Mouse (Mus musculus) hindbrain, embryonic 16.5 days (tissue): ENCODE measurements at regions not wholly inside any gene's neighbourhood (a gene's known extent, or its start where the extent isn't known, plus 50 kb on each side); places are given as distances from the start of the nearest gene placed in this dataset.
A peak's percentile ranks its signal among the peaks of the same experiment; 100 is the strongest.

Source experiments
- ATAC-seq: fragments of 200-750 bp; cut with Nextera tagmentation; 2 replicates; pipeline ENCODE4 v1.8.0; 2017; ENCODE audit warnings: moderate TSS enrichment, moderate library complexity
- H3K27ac ChIP-seq: fragments of 300-500 bp; sonication (generic); 2 replicates; pipeline ENCODE4 v1.5.1; 2014; ENCODE audit warnings: low read depth, mild to moderate bottlenecking, control low read depth, low read length, moderate library complexity
- H3K27me3 ChIP-seq: fragments of 300-500 bp; sonication (generic); replicated peaks from 2 replicates; pipeline ENCODE4 v1.6.1; 2014; ENCODE audit warnings: low read length; ENCODE audit not compliant: control insufficient read depth, insufficient read depth
- H3K36me3 ChIP-seq: fragments of 300-500 bp; sonication (generic); 2 replicates; pipeline ENCODE4 v1.6.1; 2014; ENCODE audit warnings: mild to moderate bottlenecking, low read length, moderate library complexity, mixed read lengths; ENCODE audit not compliant: control insufficient read depth, insufficient read depth
- H3K4me1 ChIP-seq: fragments of 300-500 bp; sonication (generic); 2 replicates; pipeline ENCODE4 v1.6.1; 2014; ENCODE audit warnings: low read depth, low read length; ENCODE audit not compliant: control insufficient read depth, insufficient read depth
- H3K4me2 ChIP-seq: fragments of 300-500 bp; sonication (generic); 2 replicates; pipeline ENCODE4 v1.6.1; 2014; ENCODE audit warnings: mild to moderate bottlenecking, low read length, control low read depth, moderate library complexity
- H3K4me3 ChIP-seq: fragments of 300-500 bp; sonication (generic); 2 replicates; pipeline ENCODE4 v1.5.1; 2014; ENCODE audit warnings: mild to moderate bottlenecking, low read length, control low read depth, moderate library complexity
- H3K9ac ChIP-seq: fragments of 300-500 bp; sonication (generic); 2 replicates; pipeline ENCODE4 v1.6.1; 2014; ENCODE audit warnings: low read depth, mild to moderate bottlenecking, control low read depth, low read length, moderate library complexity
- H3K9me3 ChIP-seq: fragments of 300-500 bp; sonication (generic); 2 replicates; pipeline ENCODE4 v1.6.1; 2014; ENCODE audit warnings: mild to moderate bottlenecking, low read length, moderate library complexity; ENCODE audit not compliant: control insufficient read depth
- WGBS: fragments of 180-500 bp; shearing (Covaris S2); extraction: QIAGEN DNeasy Blood & Tissue Kit; methylation state at CpG from one replicate; pipeline ENCODE4 v1.1.7; 2014; 5-methylcytosine and 5-hydroxymethylcytosine counted together

- H3K27me3 ChIP-seq = no peaks in the 10 kb centered on the region
- H3K4me1 ChIP-seq = peaks cover 2% of the 10 kb centered on the region; the same call in 1 of the 2 replicates
- ATAC-seq = no peak
- H3K36me3 ChIP-seq = no peaks in the 10 kb centered on the region
- 87% methylated on average over 8 of the region's 8 CpGs for WGBS
- no peak overlapping the region for H3K9ac ChIP-seq
- no peak overlapping the region for H3K4me2 ChIP-seq
- H3K4me3 ChIP-seq = no peak overlapping the region
- no peaks in the 10 kb centered on the region for H3K9me3 ChIP-seq
- no peak overlapping the region for H3K27ac ChIP-seq
Observed at GRCm38 (mm10) chr5:148742158-148742835, 186.8 kb downstream of the Katnal1 start.

GRCm38 (mm10) chr5:148741267-148742004 is 187.7 kb downstream of the Katnal1 start:
- no peaks in the 10 kb centered on the region for H3K27me3 ChIP-seq
- H3K36me3 ChIP-seq = no peaks in the 10 kb centered on the region
- no peak overlapping the region for H3K4me2 ChIP-seq
- WGBS = 84% methylated on average over 19 of the region's 19 CpGs
- no peak for ATAC-seq
- no peak overlapping the region for H3K4me3 ChIP-seq
- no peak overlapping the region for H3K9ac ChIP-seq
- H3K9me3 ChIP-seq = no peaks in the 10 kb centered on the region
- H3K4me1 ChIP-seq = peaks cover 2% of the 10 kb centered on the region; the same call in 1 of the 2 replicates
- no peak overlapping the region for H3K27ac ChIP-seq

DNA sequence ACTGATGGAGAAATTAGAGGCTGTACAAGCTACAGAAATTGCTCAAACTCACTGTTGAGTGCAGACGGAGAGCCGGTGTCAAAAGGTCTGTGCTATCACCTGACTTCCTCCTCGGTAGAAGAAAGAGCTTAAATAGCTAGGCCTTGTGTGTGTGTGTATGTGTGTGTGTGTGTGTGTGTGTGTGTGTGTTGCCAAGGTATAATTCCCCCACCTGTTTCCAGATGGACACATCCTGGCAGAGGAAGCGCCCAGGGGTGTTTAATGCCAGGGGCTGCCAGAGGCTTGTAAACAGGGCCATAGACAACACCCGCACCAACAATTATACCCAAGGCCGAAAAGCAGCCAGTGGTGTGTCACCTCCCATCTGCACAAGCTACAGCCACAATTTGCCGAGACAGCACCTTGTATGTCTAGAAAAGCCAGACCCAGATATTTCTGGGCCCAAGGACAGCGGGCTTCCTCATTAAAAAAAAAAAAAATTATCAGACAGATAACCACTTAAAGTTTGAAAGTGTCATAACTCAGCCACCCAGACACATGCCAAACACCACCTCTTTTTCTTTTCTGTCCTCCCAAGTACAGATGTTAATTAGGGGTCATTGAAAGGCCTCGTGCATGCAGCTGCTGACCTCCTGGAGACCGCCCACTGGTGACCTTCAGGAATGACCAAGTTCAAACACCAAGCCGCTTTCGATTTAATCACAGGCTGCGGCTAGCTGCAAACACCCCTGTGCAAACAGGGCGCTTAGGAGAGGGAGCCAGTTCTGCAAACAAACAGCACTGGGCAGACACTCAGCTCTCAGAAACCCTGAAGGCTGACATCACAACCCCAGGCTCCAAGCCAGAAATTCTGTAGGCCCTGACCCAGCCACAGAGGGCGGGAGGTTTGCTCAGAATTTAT is 188.0 kb upstream of the Ubl3 start:
- H3K36me3 ChIP-seq = no peaks in the 10 kb centered on the region
- H3K4me1 ChIP-seq = peaks cover 2% of the 10 kb centered on the region; the same call in 1 of the 2 replicates
- H3K27ac ChIP-seq = no peak overlapping the region
- H3K9ac ChIP-seq = no peak overlapping the region
- WGBS = 61% methylated on average over 15 of the region's 15 CpGs
- H3K4me3 ChIP-seq = no peak overlapping the region
- no peaks in the 10 kb centered on the region for H3K27me3 ChIP-seq
- ATAC-seq = no peak
- no peaks in the 10 kb centered on the region for H3K9me3 ChIP-seq
- no peak overlapping the region for H3K4me2 ChIP-seq

DNA sequence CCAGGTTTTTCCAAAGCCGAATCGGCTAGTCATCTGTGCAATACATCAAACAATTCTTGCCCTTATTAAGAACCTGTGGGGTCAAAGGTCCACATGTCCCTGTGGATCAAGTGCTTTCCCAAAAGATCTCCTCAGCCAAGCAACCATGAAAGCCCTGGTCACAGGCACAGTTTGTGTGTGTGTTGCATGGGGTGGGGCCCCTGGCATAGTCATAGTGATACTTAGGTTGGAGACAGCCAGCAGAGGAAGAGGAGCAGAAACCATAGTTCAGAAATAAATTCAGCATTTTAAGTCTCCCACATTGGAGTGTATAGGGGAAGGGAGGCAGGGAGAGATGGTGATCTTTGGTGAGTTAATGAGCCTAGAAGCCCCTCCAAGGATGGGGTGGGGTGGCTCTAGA is 187.1 kb upstream of the Ubl3 start:
- no peaks in the 10 kb centered on the region for H3K27me3 ChIP-seq
- 79% methylated on average over 2 of the region's 2 CpGs for WGBS
- no peak for ATAC-seq
- H3K27ac ChIP-seq = no peak overlapping the region
- peaks cover 2% of the 10 kb centered on the region; the same call in 1 of the 2 replicates for H3K4me1 ChIP-seq
- no peak overlapping the region for H3K4me3 ChIP-seq
- H3K9me3 ChIP-seq = no peaks in the 10 kb centered on the region
- no peak overlapping the region for H3K9ac ChIP-seq
- no peak overlapping the region for H3K4me2 ChIP-seq
- no peaks in the 10 kb centered on the region for H3K36me3 ChIP-seq

- no peaks in the 10 kb centered on the region for H3K36me3 ChIP-seq
- WGBS = 71% methylated on average over 3 of the region's 3 CpGs
- no peak overlapping the region for H3K27ac ChIP-seq
- no peak for ATAC-seq
- H3K4me1 ChIP-seq = peaks cover 2% of the 10 kb centered on the region; the same call in 1 of the 2 replicates
- H3K4me2 ChIP-seq = no peak overlapping the region
- H3K27me3 ChIP-seq = no peaks in the 10 kb centered on the region
- H3K4me3 ChIP-seq = no peak overlapping the region
- no peak overlapping the region for H3K9ac ChIP-seq
- H3K9me3 ChIP-seq = no peaks in the 10 kb centered on the region
Observed at GRCm38 (mm10) chr5:148739141-148739540, 186.6 kb upstream of the Ubl3 start.

DNA sequence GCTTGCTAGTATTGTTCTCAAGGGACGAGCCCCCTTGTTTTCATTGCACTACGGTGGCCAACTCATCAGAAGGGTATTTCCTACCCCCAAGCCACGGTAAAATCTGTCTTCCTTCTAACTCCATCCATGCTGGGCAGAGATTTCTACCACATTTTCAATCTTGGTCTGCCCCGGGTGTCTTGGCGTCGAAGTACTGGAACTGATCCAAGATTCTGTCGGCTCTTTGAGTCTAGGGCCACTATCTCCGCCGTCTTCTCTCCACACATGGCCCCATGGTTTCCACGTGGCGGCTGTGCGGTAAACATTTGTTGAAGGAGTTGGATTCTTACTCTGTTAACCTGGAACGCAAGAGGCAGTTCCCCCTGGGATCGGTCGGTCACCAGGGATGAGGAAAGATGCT is 177.0 kb upstream of the Ubl3 start:
- Histone ChIP-seq H3K36me3 (no peaks in the 10 kb centered on the region), H3K9ac (no peak overlapping the region), H3K4me3 (no peak overlapping the region), H3K4me1 (peaks cover 3% of the 10 kb centered on the region; the same call in 1 of the 2 replicates), H3K4me2 (no peak overlapping the region), H3K27ac (no peak overlapping the region), H3K9me3 (no peaks in the 10 kb centered on the region), H3K27me3 (0 out of 2 replicates have a peak, but pooled peaks cover 2% of the 10 kb centered on the region)
- WGBS = 59% methylated on average over 15 of the region's 15 CpGs
- peak; percentile 11; the same call in 1 of the 2 replicates for ATAC-seq

- Histone ChIP-seq H3K9me3 (no peaks in the 10 kb centered on the region), H3K36me3 (no peaks in the 10 kb centered on the region), H3K27me3 (0 out of 2 replicates have a peak, but pooled peaks cover 2% of the 10 kb centered on the region), H3K4me2 (no peak overlapping the region), H3K4me1 (peaks cover 3% of the 10 kb centered on the region; the same call in 1 of the 2 replicates), H3K27ac (no peak overlapping the region), H3K9ac (no peak overlapping the region), H3K4me3 (no peak overlapping the region)
- 63% methylated on average over 1 of the region's 1 CpGs for WGBS
- no peak for ATAC-seq
Observed at GRCm38 (mm10) chr5:148728492-148728891, 175.9 kb upstream of the Ubl3 start.

DNA sequence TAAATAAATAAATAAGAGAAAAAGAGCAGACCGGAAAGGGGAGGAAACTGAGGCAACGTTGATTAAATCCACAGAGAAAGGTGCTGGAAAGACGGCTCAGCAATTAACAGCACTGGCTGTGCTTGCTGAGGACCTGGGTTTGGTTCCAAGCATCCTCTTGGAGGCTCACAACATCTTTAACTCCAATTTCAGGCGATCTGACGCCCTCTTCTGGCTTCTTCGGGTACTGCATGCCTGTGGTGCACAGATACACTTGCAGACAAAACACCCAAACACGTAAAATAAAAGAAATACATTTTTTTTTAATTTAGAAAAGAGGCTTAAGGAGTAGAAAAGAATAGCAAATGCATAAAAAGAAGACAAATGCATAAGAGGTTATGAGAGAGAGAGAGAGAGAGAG is 173.9 kb upstream of the Ubl3 start:
- H3K36me3 ChIP-seq = no peaks in the 10 kb centered on the region
- no peak overlapping the region for H3K27ac ChIP-seq
- H3K27me3 ChIP-seq = no peaks in the 10 kb centered on the region
- 74% methylated on average over 7 of the region's 7 CpGs for WGBS
- ATAC-seq = no peak
- no peak overlapping the region for H3K4me3 ChIP-seq
- H3K9ac ChIP-seq = no peak overlapping the region
- no peaks in the 10 kb centered on the region; the same call in 1 of the 2 replicates for H3K9me3 ChIP-seq
- peaks cover 3% of the 10 kb centered on the region; the same call in 1 of the 2 replicates for H3K4me1 ChIP-seq
- H3K4me2 ChIP-seq = no peak overlapping the region
